Mouse (Mus musculus) myocyte (in vitro differentiated cells): ENCODE data around the gene Calhm3.

ENCODE experiments used
- CEBPB ChIP-seq: IDR thresholded peaks from 2 replicates; pipeline ENCODE4 v1.6.1; 2011; ENCODE audit warnings: mild to moderate bottlenecking, moderate library complexity; ENCODE audit not compliant: poor library complexity, insufficient read depth, severe bottlenecking
- E2F4 ChIP-seq: IDR thresholded peaks from one replicate; pipeline ENCODE4 v1.6.1; 2011; ENCODE audit warnings: mild to moderate bottlenecking, control low read depth, moderate library complexity; ENCODE audit not compliant: insufficient read depth
- MAX ChIP-seq: IDR thresholded peaks from one replicate; pipeline ENCODE4 v1.6.1; 2011; ENCODE audit warnings: low read depth, mild to moderate bottlenecking, control low read depth
- MYOD1 ChIP-seq, 3 experiments: IDR thresholded peaks; one replicate each; pipeline ENCODE4 v1.6.1; 2011; ENCODE audit warnings: control low read depth in 2 of 3, low read depth in 2 of 3, mild to moderate bottlenecking in 2 of 3, moderate library complexity in 1 of 3; ENCODE audit not compliant: insufficient read length in 2 of 3, control insufficient read depth in 1 of 3
- MYOG ChIP-seq, 3 experiments: IDR thresholded peaks; one replicate each; pipeline ENCODE4 v1.6.1; 2011; ENCODE audit warnings: control low read depth in 2 of 3, low read depth in 2 of 3, mild to moderate bottlenecking in 2 of 3; ENCODE audit not compliant: insufficient read length in 2 of 3, control insufficient read depth in 1 of 3, insufficient read depth in 1 of 3
- POLR2A ChIP-seq: IDR thresholded peaks from one replicate; pipeline ENCODE4 v1.6.1; 2011; ENCODE audit warnings: low read depth, mild to moderate bottlenecking, control low read depth, moderate library complexity; ENCODE audit not compliant: insufficient read length
- POLR2AphosphoS2 ChIP-seq: IDR thresholded peaks from one replicate; pipeline ENCODE4 v1.6.1; 2011; ENCODE audit warnings: low read depth, control low read depth; ENCODE audit not compliant: insufficient read length
- REST ChIP-seq: IDR thresholded peaks from one replicate; pipeline ENCODE4 v1.6.1; 2011; ENCODE audit warnings: mild to moderate bottlenecking, control low read depth, moderate library complexity; ENCODE audit not compliant: insufficient read depth, insufficient read length
- SRF ChIP-seq: IDR thresholded peaks from one replicate; pipeline ENCODE4 v1.6.1; 2011; ENCODE audit warnings: low read depth; ENCODE audit not compliant: control insufficient read depth, insufficient read length
- TCF12 ChIP-seq: IDR thresholded peaks from one replicate; pipeline ENCODE4 v1.6.1; 2011; ENCODE audit warnings: mild to moderate bottlenecking, control low read depth; ENCODE audit not compliant: poor library complexity, insufficient read depth, severe bottlenecking
- USF1 ChIP-seq: IDR thresholded peaks from one replicate; pipeline ENCODE4 v1.6.1; 2011; ENCODE audit warnings: low read depth, mild to moderate bottlenecking, control low read depth, moderate library complexity

DNA sequence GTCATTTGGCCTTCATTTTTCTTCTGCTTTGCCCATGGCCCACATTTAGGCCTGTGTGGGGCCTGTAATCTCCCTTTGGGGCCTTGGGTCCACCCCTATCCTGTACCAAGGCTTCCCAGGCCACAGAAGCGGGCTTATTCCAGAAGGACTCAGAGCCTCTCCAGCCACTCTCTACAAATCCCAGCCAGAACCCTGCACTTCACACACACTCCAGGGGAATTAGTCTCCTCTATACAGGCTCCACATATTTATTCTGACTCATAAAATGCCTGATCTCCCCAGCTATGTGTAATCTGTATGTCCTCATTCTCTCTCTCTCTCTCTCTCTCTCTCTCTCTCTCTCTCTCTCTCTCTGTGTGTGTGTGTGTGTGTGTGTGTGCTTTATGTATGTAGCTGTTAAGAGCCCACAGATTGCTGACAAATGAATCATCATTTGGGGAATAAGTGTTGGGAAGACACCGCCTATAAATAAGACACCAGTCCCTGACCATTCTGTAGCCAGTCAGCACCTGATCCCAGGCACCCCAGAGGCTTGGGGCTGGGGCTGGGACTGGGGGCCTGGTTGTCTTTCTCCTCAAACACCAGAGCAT lies 19.4 kb upstream of the Calhm3 start:
- TF ChIP-seq CEBPB (no peak), TCF12 (no peak), POLR2A (no peak), E2F4 (no peak), SRF (no peak), MAX (no peak), USF1 (no peak), POLR2AphosphoS2 (no peak), MYOG (IDR thresholded peaks at IDR 0.05; ENCODE audit: control insufficient read depth in 1 of 3, insufficient read depth in 1 of 3, insufficient read length in 2 of 3, low read depth in 2 of 3) (no peak), MYOD1 (IDR thresholded peaks at IDR 0.05; ENCODE audit: control insufficient read depth in 1 of 3, insufficient read length in 2 of 3, low read depth in 2 of 3) (no peak), REST (no peak)
